22 mouse cellular contexts compared by ENCODE assay signal in genomic region chr13:36463669-36464068, GRCm38 (mm10).
DNase-seq lines count a peak whose midpoint lies in the region; ATAC-seq and TF ChIP-seq lines count a peak whose summit lies in the region.
"Had no signal": no experiment of that assay in that cellular context is flagged by ENCODE, and none has a peak within 500 bp of the region (broad histone marks: within the 10 kb centered on the region; RNA-seq: fewer than 3 reads in every experiment).

No protein-coding gene starts in this region.

- H3K4me2 ChIP-seq in myocyte (ENCODE audit: low read depth) = no peak overlapping the region
- no peak overlapping the region for H3K4me2 ChIP-seq in forebrain, postnatal 0 days (ENCODE audit: low read depth)
- H3K4me2 ChIP-seq: embryonic facial prominence, embryonic 13.5 days; embryonic facial prominence, embryonic 15.5 days; forebrain, embryonic 12.5 days had no signal

- peak; percentile 78 for ATAC-seq in Patski
- no peak for ATAC-seq in forebrain, postnatal 0 days
- ATAC-seq: forebrain, embryonic 14.5 days; forebrain, embryonic 16.5 days had no signal

- in situ Hi-C loops in Patski (cut with MboI; ENCODE audit: low pct_unique_long_range_greater_than_20kb) = no loop called here

- H3K79me2 ChIP-seq in myocyte (ENCODE audit: control insufficient read depth, insufficient read depth) = no peaks in the 10 kb centered on the region

- no peak for TF ChIP-seq POLR2A in myocyte (IDR thresholded peaks at IDR 0.05; ENCODE audit: insufficient read length, low read depth)

- no peak overlapping the region for H3K4me3 ChIP-seq in heart, embryonic 10.5 days
- no peak overlapping the region for H3K4me3 ChIP-seq in myocyte
- no peak overlapping the region for H3K4me3 ChIP-seq in forebrain, embryonic 10.5 days
- H3K4me3 ChIP-seq in forebrain, postnatal 0 days (ENCODE audit: low read depth, low read length) = no peak overlapping the region
- H3K4me3 ChIP-seq: embryonic facial prominence, embryonic 13.5 days; embryonic facial prominence, embryonic 15.5 days; forebrain, embryonic 12.5 days had no signal

- H3K27me3 ChIP-seq in heart, embryonic 10.5 days (ENCODE audit: insufficient read depth, poor library complexity, severe bottlenecking) = no peaks in the 10 kb centered on the region
- H3K27me3 ChIP-seq in Patski = no peaks in the 10 kb centered on the region
- H3K27me3 ChIP-seq in myocyte (ENCODE audit: control insufficient read depth, insufficient read depth, insufficient read length) = no peaks in the 10 kb centered on the region
- no peaks in the 10 kb centered on the region for H3K27me3 ChIP-seq in forebrain, embryonic 10.5 days (ENCODE audit: poor library complexity, severe bottlenecking)
- no peaks in the 10 kb centered on the region for H3K27me3 ChIP-seq in forebrain, postnatal 0 days (ENCODE audit: insufficient read depth, low read length)
- H3K27me3 ChIP-seq: embryonic facial prominence, embryonic 13.5 days; embryonic facial prominence, embryonic 15.5 days; forebrain, embryonic 12.5 days had no signal

- no peak overlapping the region for H3K9ac ChIP-seq in forebrain, postnatal 0 days
- H3K9ac ChIP-seq: embryonic facial prominence, embryonic 13.5 days; embryonic facial prominence, embryonic 15.5 days; forebrain, embryonic 12.5 days had no signal

- H3ac ChIP-seq in myocyte (ENCODE audit: control insufficient read depth, insufficient read length) = no peak overlapping the region

- POLR2A ChIA-PET in Patski (lab: Charles Lee) = no interaction called here

- H3K36me3 ChIP-seq in heart, embryonic 10.5 days = no peaks in the 10 kb centered on the region
- H3K36me3 ChIP-seq in myocyte (ENCODE audit: control insufficient read depth, insufficient read depth) = no peaks in the 10 kb centered on the region
- H3K36me3 ChIP-seq in forebrain, embryonic 10.5 days (replicated peaks) = no peaks in the 10 kb centered on the region
- no peaks in the 10 kb centered on the region for H3K36me3 ChIP-seq in forebrain, postnatal 0 days (ENCODE audit: insufficient read depth)
- H3K36me3 ChIP-seq: embryonic facial prominence, embryonic 13.5 days; embryonic facial prominence, embryonic 15.5 days; forebrain, embryonic 12.5 days had no signal

- H3K4me1 ChIP-seq in heart, embryonic 10.5 days = peaks cover 13% of the 10 kb centered on the region
- peaks cover 11% of the 10 kb centered on the region for H3K4me1 ChIP-seq in forebrain, embryonic 10.5 days
- H3K4me1 ChIP-seq in forebrain, postnatal 0 days (ENCODE audit: insufficient read depth) = no peaks in the 10 kb centered on the region
- H3K4me1 ChIP-seq: embryonic facial prominence, embryonic 15.5 days; forebrain, embryonic 12.5 days had no signal

- peak; percentile 38 for TF ChIP-seq CTCF in Patski (IDR thresholded peaks at IDR 0.05)
- TF ChIP-seq CTCF in forebrain, postnatal 0 days (IDR thresholded peaks at IDR 0.05; ENCODE audit: low read depth) = no peak

- H3K9me3 ChIP-seq in heart, embryonic 10.5 days = no peaks in the 10 kb centered on the region
- no peaks in the 10 kb centered on the region for H3K9me3 ChIP-seq in forebrain, embryonic 10.5 days
- H3K9me3 ChIP-seq in forebrain, postnatal 0 days (ENCODE audit: low read length) = no peaks in the 10 kb centered on the region
- H3K9me3 ChIP-seq: embryonic facial prominence, embryonic 13.5 days; embryonic facial prominence, embryonic 15.5 days; forebrain, embryonic 12.5 days had no signal

- intact Hi-C loops in gastrocnemius, postnatal 36 days (cut with DNase I) = no loop called here

- DNase-seq in heart, embryonic 10.5 days (ENCODE audit: low spot score) = no peak
- DNase-seq in heart, adult 18-20 months = no peak
- peak; percentile 12 for DNase-seq in 416B (ENCODE audit: low read depth)
- DNase-seq in Patski (ENCODE audit: low read depth, low spot score) = no peak
- no peak for DNase-seq in gastrocnemius, postnatal 36 days
- no peak for DNase-seq in forebrain, embryonic 10.5 days (ENCODE audit: extremely low spot score, low spot score)
- no peak for DNase-seq in forebrain, postnatal 0 days
- DNase-seq: adrenal gland, adult 8-10 months; adrenal gland, postnatal 14 days; adrenal gland, postnatal 36 days; cerebellum, adult 11-12 months; cerebellum, adult 2 months; cerebellum, adult 9-10 months; cerebellum, postnatal 10 days; cerebellum, postnatal 25 days; embryo, embryonic 11 days had no signal

- CTCF ChIA-PET in Patski (lab: Charles Lee) = interaction anchor here (1.6 kb wide), 1 partner anchor 9 kb away, joined by 3 read pairs; no protein-coding TSS in a partner anchor

- peak overlapping the region; percentile 62 for H3K27ac ChIP-seq in heart, embryonic 10.5 days
- H3K27ac ChIP-seq in forebrain, embryonic 10.5 days = no peak overlapping the region
- H3K27ac ChIP-seq in forebrain, postnatal 0 days (ENCODE audit: low read depth, low read length) = no peak overlapping the region
- H3K27ac ChIP-seq: embryonic facial prominence, embryonic 13.5 days; embryonic facial prominence, embryonic 15.5 days; forebrain, embryonic 12.5 days had no signal

TF ChIP-seq in myocyte, 11 proteins besides CTCF, POLR2A, EP300 and RAD21:
- TF ChIP-seq SRF (IDR thresholded peaks at IDR 0.05; ENCODE audit: control insufficient read depth, insufficient read length, low read depth) (peak; percentile 85), MAX (IDR thresholded peaks at IDR 0.05; ENCODE audit: low read depth) (no peak)
